Mouse (Mus musculus) R1 (cell line): ENCODE results near the gene Lax1.

Source experiments
- DNase-seq: peaks from one replicate; pipeline ENCODE4 v3.0.0-alpha.2; 2018; ENCODE audit warnings: low read depth, low spot score

Lax1 gene

GRCm38 (mm10) chr1:133689897-133690296, at the start of gene Lax1:
Gene Lax1, minus strand, starts transcription at chr1:133690108.
- no peak for DNase-seq

DNA sequence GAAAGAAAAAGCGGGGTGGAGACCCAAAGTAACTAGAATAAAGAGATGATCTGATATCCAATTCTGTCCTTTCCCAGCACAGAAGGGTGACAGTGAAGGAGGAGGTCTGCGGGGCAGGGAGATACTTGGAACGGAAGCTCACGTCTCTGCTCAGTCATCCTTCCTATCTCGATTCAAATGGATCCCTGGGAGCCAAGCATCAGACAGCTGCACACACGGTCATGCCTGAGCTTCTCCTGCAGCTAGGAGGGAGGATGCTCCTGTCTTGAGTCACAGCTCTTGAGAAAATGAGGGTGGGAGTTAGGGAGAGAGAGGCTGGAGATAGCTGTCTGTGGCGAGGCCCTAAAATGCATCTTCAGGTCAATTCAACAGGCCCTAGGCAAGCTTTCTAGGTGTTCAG, 46.8 kb upstream of the Lax1 start:
- DNase-seq, result no peak

DNA sequence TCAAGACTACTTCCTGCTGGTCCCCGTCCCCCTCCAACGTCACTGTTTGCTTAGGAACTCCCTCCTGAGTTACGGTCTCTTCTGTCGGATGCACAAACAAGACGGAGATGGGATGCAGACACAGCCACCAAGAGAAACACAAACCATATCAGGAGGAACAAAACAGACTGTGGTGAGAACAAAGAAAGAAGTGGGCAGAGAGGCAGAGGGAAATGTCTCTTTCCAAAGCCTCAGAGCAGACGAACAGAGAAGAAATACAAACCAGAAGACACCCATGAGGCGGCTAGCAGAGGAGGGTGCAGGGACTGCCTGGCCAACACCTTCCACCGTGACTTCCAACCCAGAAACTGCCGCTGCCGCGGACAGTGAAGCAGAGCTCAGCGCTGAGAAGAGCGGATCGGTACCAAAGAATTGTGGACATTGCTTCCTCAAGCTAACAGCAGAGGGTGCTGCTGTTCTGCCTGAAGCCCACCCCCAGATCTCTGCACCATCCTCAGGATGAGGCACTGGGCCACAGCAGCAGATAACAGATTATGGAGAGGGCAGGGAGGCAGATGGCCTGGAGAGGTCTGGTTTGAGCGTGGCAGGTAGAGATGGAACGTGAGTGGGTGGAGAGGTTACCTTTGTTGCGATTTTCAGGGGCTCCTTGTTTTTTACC, 46.2 kb upstream of the Lax1 start:
- peak; percentile 66 for DNase-seq

- peak; percentile 76 for DNase-seq
Observed at GRCm38 (mm10) chr1:133732814-133733213, 42.9 kb upstream of the Lax1 start.

- DNase-seq, result no peak
Observed at GRCm38 (mm10) chr1:133728339-133728738, 38.4 kb upstream of the Lax1 start.

- no peak for DNase-seq
Observed at GRCm38 (mm10) chr1:133720342-133720741, 30.4 kb upstream of the Lax1 start.

- DNase-seq, result no peak
Observed at GRCm38 (mm10) chr1:133718786-133719185, 28.9 kb upstream of the Lax1 start.

GRCm38 (mm10) chr1:133718296-133718695, 28.4 kb upstream of the Lax1 start:
- no peak for DNase-seq

GRCm38 (mm10) chr1:133716464-133716863, 26.6 kb upstream of the Lax1 start:
- peak; percentile 83 for DNase-seq

DNA sequence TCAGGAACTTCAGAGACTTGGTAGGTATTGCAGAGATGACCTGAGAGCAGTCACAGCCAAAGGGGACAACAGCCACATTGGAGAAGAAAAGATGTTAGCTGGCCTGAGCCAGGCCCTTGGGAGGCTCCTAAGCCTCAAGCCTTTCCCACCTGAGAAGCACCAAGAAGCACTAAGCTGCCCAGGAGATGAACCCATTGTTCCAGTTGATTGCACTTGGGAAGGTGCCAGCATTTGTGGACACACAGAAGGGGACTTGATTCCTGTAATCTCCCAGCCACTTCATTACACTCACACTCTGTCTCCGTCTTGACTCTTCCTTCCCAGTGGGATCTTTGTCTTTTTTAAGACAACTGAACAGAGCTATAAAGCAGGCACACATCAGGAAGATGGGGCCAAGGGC, 25.3 kb upstream of the Lax1 start:
- DNase-seq, result no peak

DNA sequence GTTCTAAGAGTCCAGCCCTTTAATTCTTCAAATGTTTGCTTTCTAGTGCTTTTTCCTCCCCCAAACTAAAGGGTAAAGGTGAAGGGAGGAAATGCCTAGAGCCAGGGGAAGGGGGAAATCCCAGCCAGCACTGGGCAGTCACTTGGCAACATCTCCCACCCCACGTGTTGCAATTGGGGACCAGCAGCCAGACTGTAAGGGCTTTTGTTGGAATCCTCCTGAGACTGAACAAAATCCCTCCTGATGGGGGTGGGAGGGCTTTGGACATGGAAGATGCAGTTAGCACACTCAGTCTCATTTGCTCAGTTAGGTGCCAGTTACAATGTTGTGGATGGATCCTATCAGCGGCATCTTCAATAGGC, 23.1 kb upstream of the Lax1 start:
- no peak for DNase-seq

GRCm38 (mm10) chr1:133712288-133713008, 22.5 kb upstream of the Lax1 start:
- DNase-seq, result peak; percentile 44

GRCm38 (mm10) chr1:133711376-133711775, 21.5 kb upstream of the Lax1 start:
- no peak for DNase-seq

- DNase-seq, result no peak
Observed at GRCm38 (mm10) chr1:133710895-133711294, 21.0 kb upstream of the Lax1 start.

DNA sequence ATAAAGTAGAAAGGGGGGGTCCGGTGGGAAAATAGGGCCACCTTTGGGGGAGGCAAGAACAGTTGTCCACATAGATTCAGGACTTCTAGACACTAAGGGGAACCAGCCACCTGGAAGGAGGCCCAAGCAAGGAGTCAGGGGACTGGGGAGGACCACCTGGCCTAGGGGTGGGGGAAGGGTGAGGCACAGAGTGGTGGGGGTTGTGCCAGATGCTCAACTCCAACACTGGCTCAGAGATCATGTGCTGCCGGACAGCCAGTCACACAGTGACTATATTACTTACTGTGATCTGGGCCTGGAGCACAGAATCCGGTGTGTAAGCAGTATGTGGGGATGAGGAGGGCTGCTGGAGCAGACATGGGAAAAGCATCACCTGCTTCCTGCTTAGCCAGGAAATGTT, 19.4 kb upstream of the Lax1 start:
- peak; percentile 23 for DNase-seq

- DNase-seq, result peak; percentile 54
Observed at GRCm38 (mm10) chr1:133701824-133702223, 11.9 kb upstream of the Lax1 start.

DNA sequence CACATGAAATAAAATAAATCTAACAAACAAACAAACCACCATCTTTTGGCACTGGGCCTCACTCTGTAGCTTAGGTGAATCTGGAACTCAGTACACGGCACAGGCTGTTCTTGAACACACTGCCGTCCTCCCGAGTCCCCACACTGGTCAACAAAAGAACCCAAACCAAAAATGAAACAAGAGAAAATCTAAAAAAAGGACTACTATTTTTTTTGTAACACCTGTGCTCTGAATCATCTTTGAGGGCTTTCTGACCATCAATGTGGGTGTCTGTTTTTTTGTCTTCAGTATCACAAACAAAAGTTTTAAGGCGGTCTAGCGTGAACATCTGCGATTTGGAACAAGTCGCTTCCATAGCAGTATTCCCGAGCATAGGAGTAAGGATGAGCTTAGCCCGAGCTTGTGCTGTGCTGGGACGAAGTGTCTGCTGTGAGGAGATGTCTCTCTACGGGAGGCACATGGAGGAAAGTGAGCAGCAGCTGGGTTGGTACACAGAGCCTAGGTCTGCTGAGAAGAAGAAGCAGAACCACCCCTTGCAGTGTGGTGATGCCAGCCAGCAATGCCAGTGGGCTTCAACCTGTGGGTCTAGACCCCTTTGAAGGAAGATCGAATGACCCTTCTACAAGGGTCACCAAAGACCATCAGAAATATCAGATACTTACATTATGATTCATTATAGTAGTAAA, 8.2 kb upstream of the Lax1 start:
- no peak for DNase-seq

- peak; percentile 89 for DNase-seq
Observed at GRCm38 (mm10) chr1:133695901-133696300, 6.0 kb upstream of the Lax1 start.

DNA sequence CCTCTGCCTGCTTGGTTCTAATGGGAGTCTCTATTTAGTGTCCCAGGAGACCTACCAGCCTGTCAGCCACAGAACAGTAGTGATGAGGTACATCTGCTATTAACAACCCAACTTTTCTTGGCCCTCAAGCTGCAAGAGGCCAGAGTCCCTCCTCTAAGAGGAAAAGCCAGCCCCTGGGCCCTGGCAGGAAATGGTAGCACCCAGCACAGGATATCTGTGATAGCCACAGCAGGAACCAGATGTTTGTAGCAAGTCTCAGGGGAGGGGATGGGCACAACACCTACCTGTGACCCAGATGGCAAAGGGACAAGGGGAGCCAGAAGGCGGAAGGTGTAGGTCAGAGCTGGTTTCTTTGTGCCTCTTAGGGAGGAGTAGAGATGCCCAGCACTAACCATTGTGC, 5.0 kb upstream of the Lax1 start:
- no peak for DNase-seq

GRCm38 (mm10) chr1:133694301-133694700, 4.4 kb upstream of the Lax1 start:
- DNase-seq, result peak; percentile 100

DNA sequence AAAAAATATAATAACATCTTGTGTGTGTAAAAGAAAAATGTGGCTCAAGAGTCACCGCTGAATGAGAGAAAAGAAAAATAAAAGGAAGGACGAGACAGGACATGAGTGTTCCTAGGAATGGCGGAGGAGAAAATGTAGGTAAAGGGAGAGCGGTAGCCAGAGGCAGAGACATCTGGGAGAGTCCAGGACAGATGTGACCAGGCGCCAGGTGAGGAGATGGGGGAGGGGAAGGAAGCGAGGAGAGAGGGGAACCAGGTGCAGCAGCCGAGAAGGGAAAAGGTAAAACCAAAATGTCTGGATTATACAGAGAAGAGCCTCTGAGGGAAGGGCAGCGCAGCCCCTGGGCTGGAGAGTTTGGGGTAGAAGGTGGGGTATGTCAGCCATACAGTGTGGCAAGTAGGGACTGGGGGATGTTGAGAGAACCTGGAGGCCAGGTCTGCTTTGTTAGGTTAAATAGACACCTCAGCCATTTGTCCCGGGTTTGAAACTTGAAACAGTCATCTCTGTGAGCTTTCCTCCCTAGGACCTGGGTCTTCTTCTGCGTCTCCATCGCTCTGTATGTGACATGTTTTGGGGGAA, 3.7 kb upstream of the Lax1 start:
- no peak for DNase-seq

DNA sequence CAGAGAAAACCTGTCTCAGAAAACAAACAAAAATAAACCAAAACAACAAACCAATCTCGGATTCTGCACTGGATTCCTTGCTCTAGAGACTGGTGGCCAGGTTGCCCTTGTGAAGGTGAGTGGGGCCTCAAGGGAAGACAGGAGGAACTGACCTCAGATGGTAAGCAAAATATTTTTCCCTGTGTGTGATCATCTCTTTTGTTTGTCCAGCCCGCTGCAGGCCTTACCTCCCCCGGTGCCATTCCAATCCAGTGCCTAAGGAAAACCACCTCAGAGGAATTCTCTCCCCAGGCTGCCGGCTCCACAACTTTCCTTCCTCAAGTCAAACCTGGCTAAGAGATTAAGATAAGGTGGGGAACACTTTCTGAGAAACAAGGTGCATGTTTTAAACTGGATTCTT, 2.3 kb upstream of the Lax1 start:
- peak; percentile 65 for DNase-seq

- no peak for DNase-seq
Observed at GRCm38 (mm10) chr1:133691046-133691445, 1.1 kb upstream of the Lax1 start.
